23 mouse cellular contexts compared by ENCODE assay signal in genomic region chr11:58630401-58630800, GRCm38 (mm10). TPM values are rescaled to one million over a fixed set of nuclear protein-coding genes. Genes with fewer than 3 reads are reported as not detected.
"Had no signal": no experiment of that assay in that cellular context is flagged by ENCODE, and none has a peak within 500 bp of the region (broad histone marks: within the 10 kb centered on the region; RNA-seq: fewer than 3 reads in every experiment).

Olfr323 (minus strand) TSS chr11:58630501.

- H3K4me1 ChIP-seq: neural tube, embryonic 12.5 days; neural tube, embryonic 13.5 days; neural tube, embryonic 15.5 days; stomach, embryonic 15.5 days had no signal

- DNase-seq: retina, postnatal 1 day; right cerebral cortex, adult 18-20 months; right cerebral cortex, postnatal 14 days; right cerebral cortex, postnatal 25 days; right cerebral cortex, postnatal 4 days; spleen, adult 18-20 months; thymus, adult 18-20 months; thymus, adult 2 months; thymus, postnatal 14 days; thymus, postnatal 25 days; thymus, postnatal 36 days; thymus, postnatal 4 days had no signal

- H3K9ac ChIP-seq: neural tube, embryonic 12.5 days; neural tube, embryonic 13.5 days; neural tube, embryonic 15.5 days; stomach, embryonic 15.5 days had no signal

- H3K4me2 ChIP-seq: neural tube, embryonic 12.5 days; neural tube, embryonic 13.5 days; neural tube, embryonic 15.5 days; stomach, embryonic 15.5 days had no signal

- H3K36me3 ChIP-seq: neural tube, embryonic 12.5 days; neural tube, embryonic 13.5 days; neural tube, embryonic 15.5 days; stomach, embryonic 15.5 days had no signal

- H3K27me3 ChIP-seq: neural tube, embryonic 12.5 days; neural tube, embryonic 13.5 days; neural tube, embryonic 15.5 days; stomach, embryonic 15.5 days had no signal

- H3K9me3 ChIP-seq: neural tube, embryonic 12.5 days; neural tube, embryonic 13.5 days; neural tube, embryonic 15.5 days; stomach, embryonic 15.5 days had no signal

- H3K4me3 ChIP-seq: neural tube, embryonic 12.5 days; neural tube, embryonic 13.5 days; neural tube, embryonic 15.5 days; stomach, embryonic 15.5 days had no signal

- H3K27ac ChIP-seq: neural tube, embryonic 12.5 days; neural tube, embryonic 13.5 days; neural tube, embryonic 15.5 days; stomach, embryonic 15.5 days had no signal

RNA-seq across cellular contexts. Expression of gene Olfr323, which starts in this region (rescaled TPM):
- total RNA-seq: neutrophil, adult 5-6 weeks had no signal
- polyA plus RNA-seq: neural tube, embryonic 12.5 days; neural tube, embryonic 13.5 days; neural tube, embryonic 14.5 days; neural tube, embryonic 15.5 days; small intestine, adult 2 months; spleen, adult 2 months; stomach, embryonic 14.5 days; stomach, embryonic 15.5 days; thymus, postnatal 0 days; urinary bladder, adult 2 months had no signal
